Mouse (Mus musculus): ENCODE measurements around the gene Jag2. TPM values are rescaled to one million over a fixed set of nuclear protein-coding genes. Genes with fewer than 3 reads are reported as not detected.

Gene Jag2
- total RNA-seq, 2 experiments from 2014 or later: 47.9 to 61.7 TPM

DNA sequence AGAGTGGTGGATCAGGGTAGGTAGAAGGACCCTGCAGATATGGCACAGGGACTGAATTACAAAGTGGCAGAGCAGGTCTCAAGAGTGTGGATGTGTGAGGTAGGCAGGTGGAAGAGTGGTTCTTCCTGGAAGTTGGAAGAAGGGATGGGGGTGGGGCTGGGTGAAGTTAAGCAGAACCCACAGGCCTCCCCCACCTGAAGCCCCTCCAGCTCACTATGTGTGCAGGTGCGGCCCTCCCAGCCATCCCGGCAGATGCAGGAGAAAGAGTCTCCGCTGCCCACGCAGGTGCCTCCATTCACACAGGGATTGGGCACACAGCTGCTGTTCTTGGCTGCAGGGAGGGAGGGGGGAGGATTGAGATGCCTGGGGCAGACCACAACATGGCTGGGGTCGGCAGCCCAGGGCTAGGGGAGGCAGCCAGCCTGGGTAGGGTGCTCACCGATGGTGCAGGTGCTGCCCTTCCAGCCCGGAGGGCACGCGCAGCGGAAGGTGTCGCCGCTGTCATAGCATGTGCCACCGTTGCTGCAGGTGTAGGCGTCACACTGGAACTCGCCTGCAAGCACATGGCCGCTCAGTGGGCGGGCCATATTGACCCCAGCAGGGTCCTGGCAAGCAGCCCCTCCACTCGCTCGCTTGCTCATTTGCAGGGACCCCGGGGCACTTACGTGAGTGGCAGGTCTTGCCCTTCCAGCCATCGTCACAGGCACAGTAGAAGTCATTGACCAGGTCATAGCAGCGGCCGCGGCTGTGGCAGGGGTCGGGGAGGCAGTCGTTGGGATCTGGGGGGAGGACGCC, 16.4 kb downstream of the Jag2 start:
- DNase-seq (ENCODE audit: low spot score in 2 of 2): no peak
- intact Hi-C loops (cut with DNase I): no loop called here

DNA sequence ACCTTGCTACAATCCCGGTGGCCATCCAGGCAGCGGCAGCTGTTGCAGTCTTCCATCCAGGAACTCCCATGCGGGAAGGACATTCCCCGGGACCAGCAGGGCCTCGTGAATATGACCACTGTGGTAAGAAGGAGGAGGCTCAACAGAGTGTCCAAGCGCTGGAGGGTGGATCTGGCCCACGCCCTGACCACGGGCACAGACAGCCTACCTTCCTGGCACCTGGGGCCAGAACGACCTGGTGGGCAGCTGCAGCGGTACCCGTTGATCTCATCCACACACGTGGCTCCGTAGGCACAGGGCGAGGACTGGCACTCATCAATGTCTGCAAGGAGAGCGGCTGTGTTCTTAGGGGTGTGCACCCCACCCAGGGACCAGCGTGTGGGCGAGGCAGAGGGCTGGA, 17.9 kb downstream of the Jag2 start:
- no peak for DNase-seq (ENCODE audit: low spot score in 2 of 2)
- intact Hi-C loops (cut with DNase I): no loop called here

DNA sequence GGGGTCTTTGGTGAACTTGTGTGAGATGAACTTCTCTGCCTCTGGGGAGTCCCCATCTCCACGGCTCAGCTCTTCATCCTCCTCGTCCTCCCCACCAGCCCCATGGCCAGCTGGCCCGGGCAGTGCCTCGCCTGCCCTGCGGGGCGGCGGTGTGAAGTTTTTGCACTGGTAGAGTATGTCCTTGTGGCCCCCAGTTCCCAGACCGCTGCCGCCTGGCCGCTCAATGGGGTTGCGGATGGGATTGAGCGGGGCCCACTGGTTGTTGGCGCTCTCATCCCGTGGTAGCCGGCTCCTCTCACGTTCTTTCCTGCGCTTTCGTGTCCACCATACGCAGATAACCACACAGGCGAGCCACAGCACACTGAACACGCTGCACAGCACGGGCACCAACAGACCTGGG, 20.6 kb downstream of the Jag2 start:
- no peak for DNase-seq (ENCODE audit: low spot score in 2 of 2)
- intact Hi-C loops (cut with DNase I): no loop called here

DNA sequence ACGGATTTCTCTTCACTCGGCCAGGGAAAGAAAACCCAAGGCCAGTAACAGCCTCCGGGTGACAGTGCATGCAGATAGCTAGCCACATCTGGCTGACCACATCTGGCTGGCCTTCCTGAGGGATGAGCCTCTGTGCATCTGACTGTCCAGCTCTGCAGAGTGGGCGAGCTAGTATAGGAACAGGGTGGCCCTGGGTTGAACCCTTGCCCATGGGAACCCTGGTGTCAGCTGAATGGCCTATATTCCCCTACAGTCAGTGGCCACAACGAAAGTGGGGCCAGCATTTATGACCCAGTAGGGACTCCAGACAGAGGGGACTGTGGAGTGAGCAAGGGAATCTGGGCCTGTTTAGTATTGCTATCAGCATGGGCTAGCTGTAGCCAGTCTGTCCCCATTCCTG, 24.6 kb downstream of the Jag2 start:
- intact Hi-C loops (cut with DNase I): no loop called here
- DNase-seq (ENCODE audit: low spot score in 2 of 2): no peak

DNA sequence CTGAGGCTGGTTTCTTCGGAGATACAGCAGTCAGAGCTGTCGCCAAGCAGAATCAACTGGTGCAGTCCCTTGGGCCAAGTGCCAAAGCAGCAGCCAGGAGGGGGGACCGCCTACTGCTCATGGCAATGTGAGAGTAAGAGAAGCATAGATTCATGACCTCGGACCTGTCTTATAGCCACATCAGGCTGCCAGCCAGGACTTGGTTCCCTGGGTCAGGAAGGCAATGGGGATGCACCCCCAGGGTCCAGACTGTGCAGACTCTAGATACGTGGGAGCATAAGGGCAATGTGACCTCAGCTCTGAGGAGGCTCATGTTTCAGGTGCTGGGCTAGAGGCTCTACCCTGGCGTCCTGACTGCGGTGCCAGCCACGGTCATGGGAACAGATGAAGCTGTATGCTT, 25.6 kb downstream of the Jag2 start:
- intact Hi-C loops (cut with DNase I): no loop called here
- no peak for DNase-seq (ENCODE audit: low spot score in 2 of 2)

DNA sequence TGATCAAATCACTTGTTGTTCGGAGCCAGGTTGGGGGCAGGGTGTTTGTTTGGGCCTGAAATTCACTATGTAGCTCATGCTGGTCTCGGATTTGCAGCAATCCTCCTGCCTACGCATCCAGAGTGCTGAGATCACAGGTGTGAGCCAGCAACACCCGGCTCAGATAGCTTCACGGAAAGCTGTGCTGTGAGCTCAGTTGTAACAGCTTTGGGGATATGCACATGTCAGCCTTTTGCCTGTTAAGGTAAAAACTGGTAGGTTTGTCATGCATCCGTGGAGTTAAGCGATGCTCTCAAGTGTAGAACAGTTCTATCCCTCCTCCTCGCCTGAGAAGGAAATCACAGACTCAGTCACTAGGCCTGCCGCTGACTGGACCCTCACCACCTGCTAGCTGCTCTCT, 28.9 kb downstream of the Jag2 start:
- peak; percentile 55 to 68 for DNase-seq (ENCODE audit: low spot score in 2 of 2)

DNA sequence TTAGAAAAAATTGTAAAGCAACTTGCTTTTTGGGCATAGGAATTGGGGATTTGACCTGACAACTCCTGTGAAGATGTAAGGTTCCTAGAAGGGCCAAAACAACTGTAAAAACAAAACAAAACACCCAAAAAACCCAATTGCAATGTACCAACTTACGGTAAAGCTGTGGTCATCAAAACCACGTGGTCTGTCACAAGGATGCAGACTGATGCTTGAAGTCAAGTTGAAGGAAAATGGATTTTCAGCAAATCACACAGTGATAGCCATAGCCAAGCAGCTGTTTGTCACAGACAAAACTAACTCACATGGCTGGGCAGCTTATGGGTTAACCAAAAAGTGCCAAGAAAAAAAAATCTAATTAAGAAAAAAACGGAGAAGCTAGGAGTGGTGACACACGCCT, 30.6 kb downstream of the Jag2 start:
- DNase-seq (ENCODE audit: low spot score in 2 of 2): no peak
- intact Hi-C loops (cut with DNase I): no loop called here

More for the DNA sequence above, 28.9 kb downstream of the Jag2 start:
- intact Hi-C loops (cut with DNase I): no loop called here

DNA sequence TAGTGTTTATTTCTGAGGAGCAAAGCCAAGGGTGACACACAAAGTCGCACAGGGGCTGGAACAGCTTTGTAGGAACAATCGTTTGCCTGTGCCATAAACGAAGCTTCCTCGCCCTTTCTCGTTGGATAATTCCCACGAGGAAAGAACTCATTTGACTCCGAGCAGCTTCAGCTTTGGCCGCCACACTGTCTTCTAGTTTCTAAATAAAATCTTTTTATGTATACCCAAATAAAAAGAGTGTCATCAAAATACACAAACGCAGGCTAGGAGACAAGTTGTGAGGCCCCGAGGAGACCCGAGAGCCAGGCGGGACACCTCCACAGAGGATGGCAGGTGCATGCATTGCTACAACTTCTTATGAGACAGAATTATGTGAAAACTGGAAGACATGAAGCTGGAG, 31.2 kb downstream of the Jag2 start:
- intact Hi-C loops (cut with DNase I): no loop called here
- no peak for DNase-seq (ENCODE audit: low spot score in 2 of 2)

DNA sequence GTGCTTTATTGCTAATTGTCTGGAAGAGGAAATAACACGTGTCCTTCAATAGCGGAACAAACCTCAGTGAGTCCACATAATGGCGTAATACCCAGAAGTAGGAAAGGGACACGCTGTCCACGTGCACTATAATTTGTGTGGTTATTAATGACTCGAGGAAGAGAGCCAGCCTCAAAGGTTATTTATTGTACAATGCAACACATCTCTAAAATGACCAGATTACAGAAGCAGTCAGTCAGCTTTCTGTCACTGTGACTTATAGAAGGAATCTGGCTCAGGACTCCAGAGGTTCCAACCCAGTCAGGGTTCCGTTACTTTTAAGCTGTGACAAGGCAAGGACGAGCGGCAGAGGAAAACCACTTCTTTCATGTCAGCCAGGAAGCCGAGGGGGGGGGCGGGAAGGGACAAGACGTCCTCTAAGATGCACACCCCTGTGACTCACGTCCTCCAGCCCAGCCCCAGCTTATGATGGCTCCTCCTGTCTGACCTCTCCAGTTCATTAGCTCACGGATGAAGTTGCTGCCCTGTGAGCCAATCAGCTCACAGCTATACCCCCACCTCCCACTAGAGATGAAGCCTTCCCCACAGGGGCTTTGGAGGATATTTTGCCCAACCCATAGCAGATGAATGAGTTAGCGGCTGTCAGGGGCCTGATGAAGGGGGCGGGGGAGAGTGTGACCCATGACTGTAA, 31.9 kb downstream of the Jag2 start:
- intact Hi-C loops (cut with DNase I): no loop called here
- no peak for DNase-seq (ENCODE audit: low spot score in 2 of 2)

DNA sequence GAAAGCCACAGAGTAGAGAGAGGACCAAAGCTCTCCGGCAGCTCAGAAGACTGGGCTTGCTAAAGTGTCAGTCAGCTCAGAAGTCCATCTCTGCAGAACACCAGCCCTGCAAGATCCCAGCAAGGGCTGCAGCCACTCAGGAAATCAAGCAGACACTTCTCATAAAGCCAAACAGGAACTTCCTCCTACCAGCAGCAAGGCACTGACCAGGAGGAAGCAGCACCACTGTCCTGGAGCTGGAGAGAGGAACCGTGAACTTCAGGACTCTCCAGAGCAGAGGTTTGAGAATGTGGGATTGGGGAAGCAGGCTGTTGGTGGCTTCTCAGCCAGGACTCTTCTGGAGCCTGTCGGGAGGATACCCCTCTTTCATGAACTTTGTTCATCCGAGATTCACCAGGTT, 34.6 kb downstream of the Jag2 start:
- intact Hi-C loops (cut with DNase I): no loop called here
- no peak for DNase-seq (ENCODE audit: low spot score in 2 of 2)

DNA sequence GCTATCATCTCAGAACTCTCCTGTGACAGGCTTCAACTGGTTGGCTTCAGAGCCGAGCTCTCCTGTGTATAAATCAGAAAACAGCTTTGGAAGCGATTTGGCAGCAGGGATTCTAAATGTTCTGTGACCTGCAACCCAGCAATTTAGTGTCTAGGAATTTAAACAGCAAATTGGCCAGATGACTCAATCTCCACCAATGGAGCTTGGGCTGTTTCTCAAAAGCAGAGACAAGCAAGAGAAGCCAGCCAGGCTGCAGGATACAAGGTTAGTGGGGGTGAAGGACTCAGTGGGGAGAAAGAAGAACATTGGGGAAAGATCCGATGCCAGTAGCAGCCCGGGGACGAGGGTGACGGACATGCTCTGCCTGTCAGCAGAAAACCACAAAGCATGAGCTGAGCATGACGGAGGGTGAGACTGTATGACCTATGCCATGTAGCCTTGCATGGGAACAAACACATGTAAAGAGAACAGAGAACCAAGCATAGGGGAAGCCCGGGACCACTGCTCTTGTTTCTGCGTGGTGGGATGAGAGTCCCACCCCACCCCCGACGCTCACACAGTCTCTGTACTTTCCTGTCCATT, 35.2 kb downstream of the Jag2 start:
- no peak for DNase-seq (ENCODE audit: low spot score in 2 of 2)
- intact Hi-C loops (cut with DNase I): no loop called here

DNA sequence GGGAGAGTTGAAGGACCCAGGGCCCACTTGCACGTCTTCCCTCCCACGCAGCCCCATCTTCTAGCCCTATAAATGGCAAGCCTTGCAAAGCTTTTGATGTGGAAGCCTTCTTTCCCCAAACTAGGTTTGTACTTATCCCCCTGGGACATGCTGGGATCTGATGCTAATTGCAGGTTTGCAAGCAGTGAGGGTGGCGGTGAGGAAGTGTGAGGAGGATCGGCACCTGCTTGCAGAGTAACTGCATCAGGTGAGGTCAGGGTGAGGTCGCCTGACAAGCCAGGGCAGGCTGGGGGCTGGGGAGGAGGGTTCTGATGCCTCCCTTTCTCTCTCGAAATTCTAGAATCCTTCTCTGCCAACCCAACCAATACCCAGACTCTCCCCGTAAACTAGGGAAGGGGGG, 44.1 kb downstream of the Jag2 start:
- no peak for DNase-seq (ENCODE audit: low spot score in 2 of 2)
- intact Hi-C loops (cut with DNase I): no loop called here

DNA sequence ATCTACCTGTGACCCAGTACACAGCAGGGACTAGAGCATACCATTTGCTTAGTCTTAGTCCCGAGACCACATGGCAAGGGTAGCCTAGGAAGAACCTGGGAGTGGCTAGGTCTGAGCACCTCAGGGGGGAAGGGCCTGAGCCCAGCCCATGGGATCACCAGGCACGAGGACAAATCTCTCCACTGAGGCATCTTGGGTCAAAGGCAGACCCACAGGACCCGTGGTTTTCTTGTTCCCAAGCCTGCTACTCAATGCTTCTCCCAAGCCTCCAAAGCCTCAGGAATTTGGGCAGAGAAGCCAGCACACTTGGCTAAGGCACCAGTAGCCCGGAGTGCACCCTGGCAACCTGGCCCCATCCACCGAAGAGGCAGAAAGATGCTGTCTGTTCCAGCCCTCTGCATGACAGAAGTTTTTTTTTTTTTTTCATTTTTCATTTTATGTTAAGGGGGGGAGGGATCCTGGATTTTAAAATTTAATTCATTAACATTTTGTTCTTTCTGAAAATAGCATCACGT, 48.2 kb downstream of the Jag2 start:
- no peak for DNase-seq (ENCODE audit: low spot score in 2 of 2)
- intact Hi-C loops (cut with DNase I): no loop called here

DNA sequence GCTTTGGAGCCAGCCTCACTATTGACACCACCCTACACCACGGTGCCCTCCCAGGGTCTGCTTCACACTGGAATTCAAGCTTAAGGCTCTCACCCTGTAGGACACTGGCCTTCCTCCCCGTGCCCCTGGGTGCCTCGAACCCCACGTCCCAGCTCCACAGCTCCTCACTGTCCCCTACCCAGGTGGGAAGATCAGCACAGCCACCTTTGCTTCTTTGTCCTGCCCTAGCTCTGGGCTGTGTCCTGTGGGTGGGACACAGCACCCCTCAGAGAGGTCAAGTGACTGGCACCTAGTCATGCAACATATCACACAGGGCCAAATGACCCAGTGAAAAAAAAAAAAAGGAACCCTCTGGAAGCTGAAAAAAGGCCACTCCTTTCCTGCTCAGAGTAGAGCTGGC, 48.9 kb downstream of the Jag2 start:
- no peak for DNase-seq (ENCODE audit: low spot score in 2 of 2)

DNA sequence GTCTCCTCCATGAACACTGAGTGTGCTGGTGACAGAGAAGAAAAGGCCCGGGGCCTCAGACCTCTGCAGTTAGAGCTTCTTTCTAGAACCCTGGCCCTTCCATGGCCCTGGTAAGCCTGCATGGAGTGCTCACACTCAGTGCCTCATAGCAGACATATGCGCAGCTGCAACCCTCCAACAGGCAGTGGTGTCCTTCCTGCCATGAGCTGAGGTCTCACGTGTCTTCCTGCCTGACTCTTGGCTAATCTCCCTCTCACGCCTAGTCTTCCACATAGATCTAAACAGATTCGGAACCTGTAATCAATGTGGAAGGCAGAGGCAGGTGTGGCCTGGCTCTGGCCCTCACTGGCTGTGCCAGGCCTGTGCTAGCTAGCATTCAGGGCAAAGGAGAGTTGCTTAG, 49.8 kb downstream of the Jag2 start:
- DNase-seq (ENCODE audit: low spot score in 2 of 2): no peak
- intact Hi-C loops (cut with DNase I): loop anchor here (5.0 kb wide), 2 partner anchors 48 to 63 kb away; partner anchors contain the start of genes Jag2 and Nudt14

More for the DNA sequence above, 48.9 kb downstream of the Jag2 start:
- intact Hi-C loops (cut with DNase I): no loop called here

DNA sequence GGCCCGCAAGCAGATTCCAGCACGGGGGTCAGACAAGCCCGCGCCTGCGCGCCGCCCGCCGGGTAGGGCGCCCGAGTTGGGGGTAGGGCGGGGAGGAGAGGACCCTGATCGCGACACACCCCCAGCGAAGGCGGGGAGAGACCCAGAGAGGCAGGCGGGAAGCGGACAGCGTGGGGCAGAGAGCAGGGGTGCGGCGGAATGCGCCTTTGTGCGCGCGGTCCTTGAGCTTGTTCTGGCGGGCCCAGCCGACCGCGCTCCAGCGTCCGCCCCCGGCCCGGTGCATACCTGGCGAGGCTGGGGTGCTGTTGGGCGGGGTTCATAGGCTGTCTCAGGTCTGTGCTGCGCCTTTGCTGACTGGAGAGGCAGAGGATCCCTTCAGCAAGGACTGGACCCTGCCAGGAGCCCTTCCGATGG, 52.0 kb downstream of the Jag2 start:
- DNase-seq (ENCODE audit: low spot score in 2 of 2): no peak
- intact Hi-C loops (cut with DNase I): loop anchor here (5.0 kb wide), 2 partner anchors 50 to 65 kb away; partner anchors contain the start of genes Jag2 and Nudt14

DNA sequence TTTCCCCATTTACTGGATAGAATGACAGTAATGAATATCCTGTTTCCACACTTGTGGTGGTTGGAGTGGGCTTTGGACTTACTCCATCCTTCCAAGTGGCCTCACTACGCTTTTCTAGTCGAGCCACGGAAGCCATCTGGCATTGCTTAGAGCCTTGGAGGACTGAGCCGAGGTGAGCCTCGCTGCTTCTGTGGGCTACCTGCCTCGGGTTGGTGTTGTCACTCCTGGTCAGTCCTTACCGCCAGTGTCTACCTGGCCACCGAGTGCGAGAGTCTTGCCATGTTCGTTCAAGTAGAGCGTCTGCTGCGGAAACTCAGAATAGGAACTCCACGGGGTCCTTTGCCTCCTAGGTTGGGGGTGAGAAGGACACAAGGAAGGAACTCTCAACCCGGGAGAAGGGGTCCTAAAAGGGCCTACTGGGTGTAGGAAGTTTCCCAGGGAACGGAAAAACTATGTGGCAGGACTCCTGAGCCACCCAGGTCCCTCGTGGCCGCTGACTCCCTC, 52.5 kb downstream of the Jag2 start:
- intact Hi-C loops (cut with DNase I): loop anchor here (5.0 kb wide), 2 partner anchors 50 to 65 kb away; partner anchors contain the start of genes Jag2 and Nudt14
- DNase-seq (ENCODE audit: low spot score in 2 of 2): no peak

DNA sequence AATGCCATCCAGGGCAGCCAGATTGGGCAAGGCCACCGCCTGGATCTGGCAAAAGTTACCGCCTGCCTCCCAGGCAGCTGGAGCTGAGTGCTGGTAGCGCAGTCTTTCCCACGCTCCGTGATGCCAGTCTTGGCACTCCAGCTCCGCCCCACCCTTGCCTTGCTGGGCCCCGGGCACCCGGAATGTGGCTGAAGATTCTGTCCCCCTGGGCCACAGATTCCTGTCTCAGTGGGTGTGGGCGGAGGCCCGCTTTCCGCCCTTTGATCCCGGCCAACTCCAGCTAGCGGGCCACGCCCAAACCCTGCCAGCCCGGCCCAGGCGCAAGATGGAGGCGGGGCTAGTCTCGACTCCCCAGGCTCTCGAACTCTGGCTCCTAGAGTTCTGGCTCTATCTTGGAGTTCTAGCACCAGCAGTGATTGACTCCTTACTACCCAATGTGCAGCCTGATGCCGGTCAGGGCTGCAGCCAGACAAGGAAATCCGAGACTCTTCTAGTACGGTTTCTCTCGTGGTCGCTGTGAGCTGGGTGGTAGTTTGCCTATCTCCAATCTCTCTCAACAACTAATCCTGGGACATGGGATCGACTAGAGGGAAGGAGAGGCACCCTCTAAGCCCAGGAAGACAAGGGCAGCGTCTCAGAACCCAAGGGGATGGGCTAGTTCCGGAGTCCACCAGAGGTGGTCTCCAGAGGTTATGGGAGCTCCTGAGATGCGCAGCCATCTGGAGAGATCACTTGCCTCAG, 53.1 kb downstream of the Jag2 start:
- intact Hi-C loops (cut with DNase I): loop anchor here (5.0 kb wide), 2 partner anchors 51 to 66 kb away; partner anchors contain the start of genes Jag2 and Nudt14
- peak in 1 of 2 experiments; percentile 32 for DNase-seq (ENCODE audit: low spot score in 2 of 2)

DNA sequence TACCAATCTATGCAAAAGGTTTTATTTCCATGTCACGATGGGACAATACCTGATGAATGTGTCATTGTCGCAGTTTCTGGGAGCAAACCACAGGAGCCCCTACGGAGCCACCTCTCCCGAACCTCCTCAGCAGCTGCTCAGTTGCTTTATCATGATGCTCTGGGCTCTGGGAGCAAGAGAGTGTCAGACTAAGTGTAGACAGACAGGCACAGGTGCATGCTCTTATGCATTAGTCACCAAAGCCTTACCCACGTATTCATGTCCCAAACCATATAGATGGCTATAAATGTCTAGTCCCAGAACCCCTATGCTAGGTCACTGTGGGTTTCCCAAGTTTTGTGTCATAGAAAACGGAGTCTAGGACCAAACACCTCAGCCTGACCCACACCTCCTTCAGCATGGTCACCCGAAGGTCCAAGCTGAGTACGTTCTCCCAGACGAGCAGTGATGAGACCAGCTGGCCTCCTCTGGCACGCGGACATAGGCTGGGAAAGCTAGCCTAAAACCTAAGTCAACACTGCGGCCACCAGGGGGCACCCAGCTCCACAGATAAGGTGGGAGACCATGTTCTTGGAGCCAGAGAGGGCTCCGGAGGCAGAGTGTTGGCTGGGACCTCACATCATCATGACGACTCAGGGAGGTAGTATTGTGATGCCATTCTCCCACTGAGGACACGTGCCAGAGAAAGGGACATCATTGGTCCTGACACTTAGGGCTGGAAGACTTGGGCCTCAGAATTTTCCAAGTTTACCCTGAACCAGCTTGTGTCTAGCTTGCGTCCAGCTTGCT, 54.2 kb downstream of the Jag2 start:
- intact Hi-C loops (cut with DNase I): loop anchor here (5.0 kb wide), 2 partner anchors 52 to 67 kb away; partner anchors contain the start of genes Jag2 and Nudt14
- peak; percentile 72 to 83 for DNase-seq (ENCODE audit: low spot score in 2 of 2)
